Mouse (Mus musculus) testis, adult 2 months (tissue): ENCODE results near the gene Shroom3.

Experiments
- CTCF ChIP-seq: fragments of 200-500 bp; IDR thresholded peaks from 2 replicates; pipeline ENCODE4 v1.5.1; 2012; ENCODE audit warnings: low read depth, mild to moderate bottlenecking, inconsistent platforms, low read length, moderate library complexity; ENCODE audit not compliant: control insufficient read depth, insufficient read depth, insufficient replicate concordance
- POLR2A ChIP-seq: fragments of 200-500 bp; IDR thresholded peaks from 2 replicates; pipeline ENCODE4 v1.6.1; 2012; ENCODE audit warnings: low read depth, mild to moderate bottlenecking, inconsistent platforms, low read length, moderate library complexity; ENCODE audit not compliant: control insufficient read depth

GRCm38 (mm10) chr5:92857177-92857576 lies 173.9 kb downstream of the Shroom3 start:
- TF ChIP-seq POLR2A, result no peak
- no peak for TF ChIP-seq CTCF
